Mouse (Mus musculus) neural tube, embryonic 11.5 days (tissue): ENCODE measurements around the gene Slc7a7. TPM values are rescaled to one million over a fixed set of nuclear protein-coding genes. Genes with fewer than 3 reads are reported as not detected.

ENCODE experiments used
- ATAC-seq: fragments of 200-750 bp; cut with Nextera tagmentation; 2 replicates; pipeline ENCODE4 v1.8.0; 2017; ENCODE audit warnings: moderate number of reproducible peaks, mild to moderate bottlenecking, moderate TSS enrichment, moderate library complexity; ENCODE audit not compliant: insufficient read depth, low FRiP score, low TSS enrichment
- DNase-seq: peaks from one replicate; pipeline ENCODE4 v3.0.0-alpha.2; 2015; ENCODE audit warnings: low spot score
- H3K27ac ChIP-seq: fragments of 300-500 bp; sonication (generic); 2 replicates; pipeline ENCODE4 v1.5.1; 2014; ENCODE audit warnings: low read depth, mild to moderate bottlenecking, low read length
- H3K27me3 ChIP-seq: fragments of 300-500 bp; sonication (generic); 2 replicates; pipeline ENCODE4 v1.6.1; 2014; ENCODE audit warnings: mild to moderate bottlenecking, low read length, mixed read lengths; ENCODE audit not compliant: control insufficient read depth, insufficient read depth
- H3K36me3 ChIP-seq: fragments of 300-500 bp; sonication (generic); 2 replicates; pipeline ENCODE4 v1.6.1; 2014; ENCODE audit warnings: mild to moderate bottlenecking, low read length, moderate library complexity, mixed read lengths; ENCODE audit not compliant: control insufficient read depth, insufficient read depth
- H3K4me1 ChIP-seq: fragments of 300-500 bp; sonication (generic); 2 replicates; pipeline ENCODE4 v1.6.1; 2014; ENCODE audit warnings: low read length, mixed read lengths; ENCODE audit not compliant: control insufficient read depth, insufficient read depth
- H3K4me2 ChIP-seq: fragments of 300-500 bp; sonication (generic); 2 replicates; pipeline ENCODE4 v1.6.1; 2014; ENCODE audit warnings: low read depth, mild to moderate bottlenecking, moderate library complexity
- H3K4me3 ChIP-seq: fragments of 300-500 bp; sonication (generic); 2 replicates; pipeline ENCODE4 v1.5.1; 2014; ENCODE audit warnings: low read depth, low read length
- H3K9ac ChIP-seq: fragments of 300-500 bp; sonication (generic); 2 replicates; pipeline ENCODE4 v1.6.1; 2014; ENCODE audit warnings: mild to moderate bottlenecking, low read length
- H3K9me3 ChIP-seq: fragments of 300-500 bp; sonication (generic); 2 replicates; pipeline ENCODE4 v1.6.1; 2016; ENCODE audit warnings: low read length; ENCODE audit not compliant: control insufficient read depth
- WGBS: fragments of 180-500 bp; shearing (Covaris S2); extraction: QIAGEN DNeasy Blood & Tissue Kit; methylation state at CpG from one replicate; pipeline ENCODE4 v1.1.7; 2014; 5-methylcytosine and 5-hydroxymethylcytosine counted together
- polyA plus RNA-seq: library from polyadenylated mRNA; unstranded; fragments of >200 nt; fragmentation: Nextera tagmentation; extraction: Ambion mirVana; gene quantifications from 2 replicates; pipeline ENCODE4 v1.2.1, GENCODE M21; 2014

Slc7a7 gene
- polyA plus RNA-seq, 1 experiment from 2014 or later, result 4.8 TPM

DNA sequence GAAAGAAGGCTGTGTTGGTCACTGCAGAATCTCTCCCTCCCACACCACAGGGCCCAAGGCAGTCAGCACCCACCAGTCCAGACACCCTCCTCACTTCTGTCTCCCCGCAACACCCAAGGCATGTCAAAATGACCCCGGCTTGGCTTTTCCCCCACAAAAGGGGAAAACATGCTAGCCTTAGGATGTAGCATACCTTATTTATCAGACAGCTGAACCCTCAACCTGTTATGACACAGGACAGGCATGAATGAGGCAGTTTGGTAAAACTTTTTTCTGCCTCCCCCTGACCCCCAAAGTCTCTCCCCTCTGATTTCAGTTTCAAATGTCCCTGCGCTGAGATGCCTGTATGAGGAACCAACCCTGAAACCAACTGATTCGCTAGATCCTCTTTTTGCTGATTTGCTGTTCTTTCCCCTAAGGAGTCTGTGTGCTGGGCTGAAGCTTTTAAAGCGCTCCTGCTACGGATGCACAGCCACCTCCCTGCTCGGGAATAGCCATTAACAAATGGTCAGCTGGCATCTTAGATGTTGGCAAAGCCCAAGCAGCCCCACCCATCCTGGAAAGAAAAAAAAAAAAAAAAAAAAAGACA, 8.4 kb downstream of the Slc7a7 start:
- WGBS, result 76% methylated on average over 7 of the region's 7 CpGs
- H3K9me3 ChIP-seq, result no peaks in the 10 kb centered on the region
- no peak for DNase-seq
- H3K9ac ChIP-seq, result no peak overlapping the region
- no peak overlapping the region for H3K4me2 ChIP-seq
- H3K27me3 ChIP-seq, result no peaks in the 10 kb centered on the region
- no peaks in the 10 kb centered on the region; the same call in 1 of the 2 replicates for H3K36me3 ChIP-seq
- H3K4me1 ChIP-seq, result no peaks in the 10 kb centered on the region
- ATAC-seq, result no peak
- no peak overlapping the region for H3K27ac ChIP-seq
- H3K4me3 ChIP-seq, result no peak overlapping the region

DNA sequence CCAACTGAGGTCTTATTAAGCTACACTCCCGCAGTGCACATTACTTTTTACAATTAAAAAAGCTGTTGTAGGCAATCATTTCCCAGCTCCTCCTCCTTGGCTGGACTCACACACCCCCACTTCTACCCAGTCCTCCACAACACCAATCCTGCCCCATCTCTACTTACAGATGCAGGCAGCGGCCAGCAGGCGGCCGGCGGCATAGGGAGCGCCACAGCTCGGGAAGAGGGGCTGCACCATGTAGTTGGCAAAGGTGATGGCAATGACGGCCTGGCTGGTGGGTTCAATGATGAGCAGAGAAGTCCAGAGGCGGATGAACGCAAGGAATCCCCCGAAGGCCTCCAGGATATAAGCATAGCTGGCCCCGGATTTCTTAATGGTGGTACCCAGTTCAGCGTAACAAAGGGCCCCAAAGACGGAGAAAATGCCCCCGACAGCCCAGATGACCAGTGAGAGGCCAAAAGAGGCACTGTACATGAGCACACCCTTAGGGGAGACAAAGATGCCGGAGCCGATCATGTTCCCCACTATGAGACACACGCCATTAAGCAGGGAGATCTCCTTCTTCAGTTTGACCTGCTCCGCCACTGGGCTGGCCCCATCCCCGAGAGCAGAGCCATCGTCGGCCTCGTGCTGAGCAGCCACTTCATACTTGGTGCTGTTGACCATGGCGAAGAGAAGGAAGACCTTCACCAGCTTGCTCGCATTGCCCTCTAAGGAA, 9.1 kb downstream of the Slc7a7 start:
- Histone ChIP-seq H3K4me2 (no peak overlapping the region), H3K9me3 (no peaks in the 10 kb centered on the region), H3K4me3 (no peak overlapping the region), H3K27ac (no peak overlapping the region), H3K27me3 (no peaks in the 10 kb centered on the region), H3K4me1 (no peaks in the 10 kb centered on the region), H3K36me3 (no peaks in the 10 kb centered on the region; the same call in 1 of the 2 replicates), H3K9ac (no peak overlapping the region)
- 85% methylated on average over 25 of the region's 25 CpGs for WGBS
- DNase-seq (no peak), ATAC-seq (no peak)

DNA sequence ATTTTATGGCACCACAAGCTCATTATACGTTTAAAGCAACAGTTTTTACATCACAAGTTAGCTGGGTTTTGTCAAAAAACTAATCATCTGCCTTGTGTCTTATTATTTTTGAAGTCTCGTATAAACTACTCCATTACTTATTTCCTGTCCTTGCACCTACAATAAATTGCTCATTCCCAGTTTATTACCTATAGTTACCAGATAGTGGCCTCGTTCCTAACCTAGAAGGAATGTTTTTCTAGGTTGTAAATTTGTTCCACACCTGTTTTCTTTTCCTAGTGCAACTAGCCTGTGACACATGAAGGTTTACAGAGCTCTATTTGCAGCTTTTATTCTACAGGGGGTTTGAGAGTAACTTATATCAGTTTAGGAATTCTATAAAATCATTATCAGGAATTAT, 15.9 kb downstream of the Slc7a7 start:
- no peak for ATAC-seq
- no peaks in the 10 kb centered on the region for H3K9me3 ChIP-seq
- no peak overlapping the region for H3K4me3 ChIP-seq
- DNase-seq, result no peak
- no peak overlapping the region for H3K27ac ChIP-seq
- 50% methylated on average over 3 of the region's 3 CpGs for WGBS
- H3K4me2 ChIP-seq, result no peak overlapping the region
- H3K27me3 ChIP-seq, result no peaks in the 10 kb centered on the region
- no peaks in the 10 kb centered on the region for H3K4me1 ChIP-seq
- no peak overlapping the region for H3K9ac ChIP-seq
- H3K36me3 ChIP-seq, result no peaks in the 10 kb centered on the region

DNA sequence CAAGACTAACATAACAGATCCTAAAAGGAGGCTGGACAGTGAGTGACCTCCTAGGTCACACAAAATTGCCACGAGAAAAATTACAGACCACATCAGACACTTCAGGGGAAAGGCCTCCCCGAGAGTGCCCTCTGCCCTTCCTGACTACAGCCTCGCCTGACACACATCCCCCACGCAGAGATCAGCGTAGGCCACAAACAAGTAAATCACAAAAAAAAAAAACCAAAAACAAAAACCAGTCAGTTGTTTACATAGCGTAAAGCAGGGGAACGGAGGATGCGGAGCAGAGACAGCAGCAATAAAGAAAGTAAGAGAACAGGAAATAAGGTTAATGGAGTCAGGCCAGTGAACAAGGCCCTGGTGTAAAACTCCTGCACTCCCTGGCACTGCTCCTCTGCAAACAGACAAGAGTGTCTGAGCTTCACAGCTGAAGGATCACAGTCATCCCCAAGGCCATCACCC, 18.6 kb downstream of the Slc7a7 start:
- no peak overlapping the region for H3K9ac ChIP-seq
- H3K36me3 ChIP-seq, result no peaks in the 10 kb centered on the region
- no peak overlapping the region for H3K4me2 ChIP-seq
- no peak overlapping the region for H3K4me3 ChIP-seq
- DNase-seq (no peak), ATAC-seq (no peak)
- no peaks in the 10 kb centered on the region for H3K4me1 ChIP-seq
- H3K27me3 ChIP-seq, result no peaks in the 10 kb centered on the region
- 39% methylated on average over 8 of the region's 8 CpGs for WGBS
- H3K27ac ChIP-seq, result no peak overlapping the region
- H3K9me3 ChIP-seq, result no peaks in the 10 kb centered on the region

DNA sequence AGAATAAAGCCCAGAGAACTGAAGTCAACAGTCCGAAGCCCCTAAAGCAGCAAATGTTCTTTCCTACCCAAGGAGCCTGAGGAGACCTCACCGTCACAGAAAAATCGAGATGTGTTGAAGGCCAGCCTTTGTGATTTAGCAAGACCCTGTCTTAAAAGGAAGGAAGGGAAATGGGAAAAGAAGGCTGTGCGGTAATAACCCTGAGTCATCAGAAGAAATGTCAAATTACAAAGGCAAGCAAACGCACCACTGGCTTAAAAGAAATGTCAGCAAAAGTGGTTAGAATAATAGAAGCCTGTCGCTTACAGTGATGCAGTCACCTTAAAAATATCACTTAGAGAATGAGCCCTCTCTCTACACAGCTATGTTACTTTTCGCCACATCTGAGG, 19.1 kb downstream of the Slc7a7 start:
- 62% methylated on average over 7 of the region's 7 CpGs for WGBS
- ATAC-seq, result no peak
- H3K4me1 ChIP-seq, result no peaks in the 10 kb centered on the region
- no peaks in the 10 kb centered on the region for H3K9me3 ChIP-seq
- H3K4me2 ChIP-seq, result no peak overlapping the region
- no peaks in the 10 kb centered on the region for H3K36me3 ChIP-seq
- no peak overlapping the region for H3K9ac ChIP-seq
- no peak for DNase-seq
- H3K27ac ChIP-seq, result no peak overlapping the region
- H3K4me3 ChIP-seq, result no peak overlapping the region
- H3K27me3 ChIP-seq, result no peaks in the 10 kb centered on the region

DNA sequence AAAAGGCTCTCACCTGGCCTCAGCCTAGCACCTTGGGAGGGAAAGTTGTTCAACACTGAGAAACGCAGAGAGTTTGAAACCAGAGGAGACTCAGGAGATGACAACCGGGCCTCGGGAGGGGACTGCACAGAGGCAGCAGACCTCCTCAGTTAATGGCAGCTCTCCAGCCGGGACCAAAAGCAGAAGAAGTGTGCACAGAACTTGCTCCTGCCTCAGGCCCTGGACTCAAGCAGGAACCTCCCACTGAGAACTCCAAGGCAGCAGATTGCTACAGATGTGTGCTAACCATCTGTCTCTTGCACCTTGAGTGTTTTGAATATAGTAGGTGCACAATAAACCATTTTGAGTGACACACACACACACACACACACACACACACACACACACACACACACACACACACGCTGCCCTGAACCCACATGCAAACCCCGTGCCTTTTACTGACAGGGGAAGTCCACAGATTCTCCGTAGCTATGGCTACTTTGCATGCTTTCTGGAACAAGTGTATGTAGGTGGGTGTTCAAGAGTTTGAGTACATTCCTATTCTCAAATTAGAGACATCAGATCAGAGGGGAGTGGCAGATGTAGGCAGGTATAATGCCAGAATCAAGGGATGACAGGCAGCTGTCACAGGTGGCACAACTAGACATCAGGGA, 19.6 kb downstream of the Slc7a7 start:
- DNase-seq, result no peak
- no peaks in the 10 kb centered on the region for H3K27me3 ChIP-seq
- no peaks in the 10 kb centered on the region for H3K36me3 ChIP-seq
- no peaks in the 10 kb centered on the region for H3K4me1 ChIP-seq
- no peak overlapping the region for H3K4me3 ChIP-seq
- no peak for ATAC-seq
- no peak overlapping the region for H3K4me2 ChIP-seq
- no peak overlapping the region for H3K27ac ChIP-seq
- 71% methylated on average over 7 of the region's 7 CpGs for WGBS
- no peaks in the 10 kb centered on the region for H3K9me3 ChIP-seq
- no peak overlapping the region for H3K9ac ChIP-seq

DNA sequence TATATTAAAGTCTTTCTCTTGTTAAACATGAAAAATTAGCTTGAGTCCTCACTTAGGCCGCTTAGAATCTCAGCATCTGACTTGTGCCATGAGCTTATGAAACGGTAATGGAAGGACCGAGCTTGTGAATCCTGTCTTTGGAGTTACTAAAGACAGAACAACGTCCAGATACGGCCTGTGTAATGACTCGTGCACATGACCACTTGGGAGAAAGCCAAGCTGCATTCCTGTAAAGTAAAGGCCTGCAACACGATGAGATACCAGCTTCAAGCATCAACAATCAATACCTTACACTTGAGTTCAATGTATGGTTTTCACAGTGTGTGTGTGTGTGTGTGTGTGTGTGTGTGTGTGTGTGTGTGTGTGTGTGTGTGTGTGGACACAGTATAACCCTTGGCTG, 20.9 kb downstream of the Slc7a7 start:
- no peak overlapping the region for H3K9ac ChIP-seq
- no peak overlapping the region for H3K27ac ChIP-seq
- no peak overlapping the region for H3K4me2 ChIP-seq
- ATAC-seq (no peak), DNase-seq (no peak)
- WGBS, result 93% methylated on average over 7 of the region's 7 CpGs
- no peaks in the 10 kb centered on the region for H3K4me1 ChIP-seq
- no peaks in the 10 kb centered on the region for H3K36me3 ChIP-seq
- no peak overlapping the region for H3K4me3 ChIP-seq
- no peaks in the 10 kb centered on the region for H3K9me3 ChIP-seq
- H3K27me3 ChIP-seq, result no peaks in the 10 kb centered on the region

DNA sequence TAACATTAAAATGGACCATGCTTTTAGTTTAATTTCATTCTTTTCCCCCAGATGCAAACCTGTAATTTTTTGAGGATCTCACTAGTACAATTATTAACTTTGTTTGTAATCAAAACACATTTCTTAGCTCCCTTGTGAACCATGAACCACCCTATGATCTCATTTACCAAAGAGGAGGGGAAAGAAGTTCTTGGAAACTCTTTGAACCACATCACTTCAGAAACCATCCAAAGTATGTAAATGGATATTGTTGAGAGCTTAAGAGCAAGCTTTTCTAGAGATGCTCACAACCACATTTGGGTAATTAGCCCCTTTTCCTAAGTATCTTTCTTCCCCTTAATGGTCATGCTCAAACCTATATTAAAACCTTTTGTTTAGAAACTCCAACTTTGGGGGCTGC, 23.3 kb downstream of the Slc7a7 start:
- DNase-seq (no peak), ATAC-seq (no peak)
- Histone ChIP-seq H3K4me2 (no peak overlapping the region), H3K27ac (no peak overlapping the region), H3K27me3 (no peaks in the 10 kb centered on the region), H3K4me3 (no peak overlapping the region), H3K36me3 (no peaks in the 10 kb centered on the region), H3K4me1 (no peaks in the 10 kb centered on the region), H3K9ac (no peak overlapping the region), H3K9me3 (no peaks in the 10 kb centered on the region)

DNA sequence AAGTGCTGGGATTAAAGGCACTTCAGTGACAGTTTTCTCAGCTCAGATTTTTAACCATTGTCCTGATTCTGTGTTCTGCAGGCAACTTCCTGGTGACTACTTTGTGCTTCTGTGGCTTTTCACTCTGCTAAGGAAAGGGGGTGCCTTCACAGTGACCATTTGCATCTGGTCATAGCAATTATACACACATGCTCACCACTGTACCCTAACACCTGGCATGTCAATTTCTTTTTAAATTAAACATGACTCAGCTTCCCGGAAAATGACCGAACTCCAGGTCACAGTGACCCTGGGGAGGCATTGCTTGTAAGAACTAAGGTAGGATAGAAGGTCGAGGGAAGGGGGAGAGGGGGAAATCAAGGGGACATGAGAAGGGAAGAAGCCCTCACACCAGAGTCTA, 23.8 kb downstream of the Slc7a7 start:
- Histone ChIP-seq H3K4me1 (no peaks in the 10 kb centered on the region), H3K36me3 (no peaks in the 10 kb centered on the region), H3K4me3 (no peak overlapping the region), H3K27ac (no peak overlapping the region), H3K9ac (no peak overlapping the region), H3K9me3 (no peaks in the 10 kb centered on the region), H3K4me2 (no peak overlapping the region), H3K27me3 (no peaks in the 10 kb centered on the region)
- WGBS, result 71% methylated on average over 3 of the region's 3 CpGs
- DNase-seq (no peak), ATAC-seq (no peak)
